Mouse (Mus musculus): ENCODE measurements around the gene Trmo. TPM values are rescaled to one million over a fixed set of nuclear protein-coding genes. Genes with fewer than 3 reads are reported as not detected.
A peak's percentile ranks its signal among the peaks of the same experiment; 100 is the strongest.

Gene Trmo
- 1 to 10 TPM; 4.2 to 4.7 TPM for total RNA-seq (2021)

DNA sequence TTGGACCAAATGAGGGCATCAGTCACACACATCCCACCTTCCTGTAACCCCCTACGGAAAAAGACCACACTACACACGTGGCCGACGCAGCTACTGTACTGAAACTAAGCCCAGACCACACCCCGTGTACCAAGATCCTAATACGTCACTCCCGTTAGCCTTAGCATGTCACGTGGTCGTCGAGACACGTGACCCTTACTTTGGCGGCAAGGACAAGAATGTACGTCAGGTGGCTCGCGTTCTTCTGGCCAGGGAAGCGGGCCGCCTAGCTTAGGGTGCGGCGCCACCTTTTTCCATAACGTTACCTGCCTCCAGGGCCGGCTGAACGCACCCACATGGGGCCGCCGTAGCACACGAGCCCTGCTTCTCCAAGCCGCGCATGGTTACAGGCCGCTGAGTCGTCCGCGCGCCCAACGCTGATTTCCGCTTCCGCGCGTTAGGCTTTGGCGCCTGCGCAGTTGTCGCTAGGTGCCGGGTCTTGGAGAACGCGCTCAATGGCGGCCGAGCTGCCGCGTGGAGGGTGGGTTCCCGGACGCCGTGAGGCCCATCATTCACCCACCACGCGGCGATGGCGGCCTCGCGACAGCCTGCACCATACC is at the start of gene Trmo:
Gene Trmo (minus strand): TSS at position 425 of the 599 bp plus-strand sequence.
- peak; percentile 96 for DNase-seq
- intact Hi-C loops (cut with DNase I) = no loop called here

DNA sequence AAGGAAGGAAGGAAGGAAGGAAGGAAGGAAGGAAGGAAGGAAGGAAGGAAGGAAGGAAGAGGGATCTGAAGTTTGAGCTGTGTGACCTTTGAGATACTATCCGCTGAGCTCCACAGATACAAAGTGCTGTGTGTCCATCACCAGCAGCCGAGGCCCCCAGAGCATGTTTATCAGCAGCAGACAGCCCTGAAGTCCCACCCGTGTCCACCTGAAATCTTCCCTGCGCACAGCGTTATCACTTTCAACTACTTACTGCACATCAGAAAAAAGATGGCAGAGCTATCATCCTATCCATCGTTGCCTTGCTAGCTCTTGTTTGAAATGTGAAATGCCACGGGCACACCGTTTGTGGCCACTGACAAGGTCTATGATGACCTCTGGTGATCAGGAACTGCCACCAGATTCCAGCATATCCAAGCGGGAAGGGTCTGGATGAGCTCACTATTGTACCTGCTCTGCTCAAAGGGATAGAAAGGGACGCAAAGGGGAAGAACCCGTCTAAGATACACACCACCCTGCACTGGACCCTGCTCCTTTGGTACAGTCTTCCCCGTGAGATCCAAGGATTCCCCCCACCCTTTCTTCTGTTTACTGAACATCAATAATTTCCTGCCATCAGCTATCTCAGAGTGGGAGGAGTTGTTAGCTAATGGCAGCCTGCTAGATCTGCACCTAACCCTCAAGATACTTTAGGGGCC is 43.3 kb upstream of the Trmo start:
- intact Hi-C loops (cut with DNase I) = no loop called here
- no peak for DNase-seq

DNA sequence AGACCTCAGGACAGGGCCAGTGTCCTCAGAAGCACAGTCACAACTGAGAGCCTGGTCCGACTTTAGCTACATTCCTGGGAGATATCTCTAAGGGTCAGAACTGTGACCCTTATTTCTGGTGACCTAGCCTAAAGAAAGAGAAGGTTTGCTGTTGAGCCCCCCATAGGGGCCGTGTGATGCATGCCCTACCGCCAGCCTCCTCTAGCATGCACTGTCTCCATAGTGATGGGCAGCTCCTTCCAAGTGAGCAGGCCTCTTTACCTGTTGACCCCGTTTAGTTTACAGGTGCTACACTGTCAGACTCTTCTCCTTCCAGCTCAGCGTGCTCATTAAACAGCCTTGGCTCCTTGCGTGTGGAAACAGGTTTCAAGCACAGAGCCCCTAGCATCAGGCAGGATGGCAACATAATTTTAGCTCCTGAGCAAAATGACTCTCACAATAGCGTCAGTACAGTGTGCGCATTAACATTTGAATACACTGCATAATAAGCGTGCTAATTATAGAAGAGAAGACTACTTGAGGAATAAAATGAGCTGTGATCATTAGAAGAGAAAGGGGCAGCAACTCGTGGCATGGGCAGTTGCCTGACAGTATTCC is 39.8 kb upstream of the Trmo start:
- intact Hi-C loops (cut with DNase I) = no loop called here
- DNase-seq = no peak

- DNase-seq = no peak
- intact Hi-C loops (cut with DNase I) = no loop called here
Measured at GRCm38 (mm10) chr4:46422625-46423024, 33.4 kb upstream of the Trmo start.

DNA sequence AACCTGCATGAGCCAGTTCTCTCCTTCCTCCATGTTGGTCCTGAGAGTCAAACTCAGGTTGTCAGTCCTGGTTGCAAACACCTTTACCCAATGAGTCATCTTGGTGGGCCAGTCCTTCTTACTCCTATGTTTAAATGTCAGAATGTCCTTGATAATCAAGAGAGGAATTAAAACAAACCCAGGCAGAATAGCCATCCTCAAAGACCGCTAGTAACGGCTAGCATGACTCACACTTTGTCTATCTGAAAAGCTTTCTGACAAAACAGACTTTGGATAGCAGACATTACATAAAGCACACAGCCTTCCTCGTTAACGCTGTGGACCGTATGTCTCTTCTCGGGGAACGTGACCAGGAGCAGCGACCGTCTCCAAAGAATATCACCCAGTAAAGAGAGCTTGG is 29.6 kb upstream of the Trmo start:
- intact Hi-C loops (cut with DNase I) = no loop called here
- no peak for DNase-seq

DNA sequence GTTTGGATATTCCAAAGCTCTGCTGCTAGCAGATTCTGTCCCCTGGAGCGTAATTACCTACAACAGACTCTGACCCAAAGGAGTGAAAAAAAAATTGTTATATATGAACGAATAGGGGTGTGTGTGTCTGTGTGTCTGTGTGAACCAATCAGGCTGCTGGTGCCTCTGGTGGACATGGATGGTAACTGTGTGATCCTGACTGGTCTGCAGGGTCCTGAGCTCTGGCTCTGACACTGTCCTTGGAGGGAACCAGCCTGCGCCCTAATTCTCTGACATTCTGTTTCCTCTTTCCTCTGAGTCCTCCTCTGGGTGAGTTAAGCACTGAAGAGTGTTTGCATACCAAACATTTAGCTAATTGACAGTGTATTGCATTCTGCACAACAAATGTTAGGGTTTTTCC is 28.3 kb upstream of the Trmo start:
- intact Hi-C loops (cut with DNase I) = no loop called here
- DNase-seq = peak; percentile 6 to 15

GRCm38 (mm10) chr4:46413406-46413805 is 24.2 kb upstream of the Trmo start, which contains the start of gene Hemgn:
Hemgn (minus strand) TSS chr4:46413506.
- no peak for DNase-seq
- intact Hi-C loops (cut with DNase I) = no loop called here

DNA sequence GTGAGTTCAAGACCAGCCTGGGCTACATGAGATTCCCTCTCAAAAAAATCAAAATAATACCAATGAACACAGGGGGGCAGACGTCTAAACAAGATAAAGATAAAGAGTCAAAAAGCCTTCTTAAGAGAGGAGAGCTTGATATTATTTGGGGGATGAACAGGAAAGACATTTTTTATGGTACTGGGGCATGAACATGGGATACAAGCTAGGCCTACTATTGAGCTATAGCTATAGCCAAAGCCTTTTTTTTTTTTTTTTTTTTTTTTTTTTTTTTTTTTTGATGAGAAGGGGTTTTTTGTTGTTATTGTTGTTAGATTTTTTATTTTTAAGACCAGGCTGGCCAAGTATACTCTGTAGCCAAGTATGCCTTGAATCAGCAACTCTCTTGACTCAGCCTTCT is 22.9 kb upstream of the Trmo start:
- DNase-seq = no peak
- intact Hi-C loops (cut with DNase I) = no loop called here

- DNase-seq = peak; percentile 5 to 8
- intact Hi-C loops (cut with DNase I) = no loop called here
Measured at GRCm38 (mm10) chr4:46411489-46411888, 22.3 kb upstream of the Trmo start.

GRCm38 (mm10) chr4:46410677-46411076 is 21.4 kb upstream of the Trmo start:
- no peak for DNase-seq
- intact Hi-C loops (cut with DNase I) = no loop called here

DNA sequence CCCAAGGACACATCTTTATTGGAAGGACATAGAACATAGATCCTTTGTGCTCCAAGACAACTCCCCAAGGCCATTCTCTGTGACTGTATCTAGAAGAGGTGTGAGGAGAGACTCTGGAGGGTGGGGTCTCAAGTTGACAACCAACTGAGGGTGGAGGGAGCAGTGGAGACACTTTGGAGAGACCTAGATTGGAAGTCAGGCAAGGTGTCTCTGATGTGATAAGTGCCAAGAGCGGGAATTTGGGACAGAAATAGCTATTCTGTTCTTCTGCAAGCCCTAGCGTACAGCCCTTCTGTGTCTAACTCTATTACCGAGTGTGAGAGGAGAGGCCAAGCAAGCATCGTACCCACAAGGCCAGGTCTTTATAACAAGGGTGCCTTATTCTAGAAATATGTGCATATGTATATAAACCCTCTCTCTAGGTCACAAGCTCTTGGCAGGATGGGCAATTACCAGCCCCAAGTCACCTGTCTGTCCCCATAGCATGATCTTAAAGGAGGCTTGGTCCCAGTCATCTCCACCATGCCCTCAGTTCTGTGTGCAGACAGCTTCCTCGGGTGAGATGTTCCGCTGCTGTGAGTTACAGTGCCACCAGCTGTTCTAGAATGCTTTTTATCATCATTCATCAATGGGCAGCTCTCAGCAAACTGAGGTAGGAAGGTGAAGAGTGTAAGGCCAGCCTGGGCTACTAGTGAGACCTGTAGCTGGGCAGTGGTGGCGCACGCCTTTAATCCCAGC is 17.9 kb upstream of the Trmo start:
- no peak for DNase-seq
- intact Hi-C loops (cut with DNase I) = no loop called here

DNA sequence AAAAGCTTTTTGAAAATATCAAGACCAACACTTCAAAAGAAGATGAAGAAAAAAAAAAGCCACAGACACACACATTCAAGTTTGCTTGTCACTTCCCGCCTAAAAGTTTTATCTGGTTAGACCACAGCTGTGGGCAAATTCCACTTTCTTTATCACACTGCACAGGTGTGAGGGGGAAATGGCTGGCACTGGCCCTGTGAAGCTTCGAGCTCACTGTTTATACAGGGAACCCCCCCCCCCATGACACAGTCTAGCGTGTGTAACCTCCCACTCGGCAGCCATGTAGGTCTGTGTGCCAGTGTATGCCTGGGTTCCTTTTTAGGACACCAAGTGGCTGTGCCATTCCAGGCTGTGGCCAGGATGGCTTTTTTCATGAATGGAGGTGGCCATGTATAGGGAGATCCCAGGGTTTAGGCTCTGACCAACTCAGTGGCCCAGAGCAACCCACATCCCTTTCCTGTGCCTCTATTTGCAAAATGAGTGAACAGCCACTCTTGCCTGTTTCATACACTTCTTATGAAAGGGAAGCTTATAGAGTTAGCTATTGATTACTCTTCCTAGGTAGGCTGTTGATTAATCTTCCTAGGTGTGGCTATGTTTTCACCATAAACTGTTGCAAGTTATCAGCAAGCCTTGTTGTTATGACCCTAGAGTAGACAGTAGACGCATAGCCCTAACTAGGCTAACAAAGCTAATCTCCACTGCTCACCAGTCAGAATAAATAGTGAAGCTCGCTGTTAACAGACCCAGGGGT is 15.0 kb upstream of the Trmo start:
- intact Hi-C loops (cut with DNase I) = no loop called here
- no peak for DNase-seq

DNA sequence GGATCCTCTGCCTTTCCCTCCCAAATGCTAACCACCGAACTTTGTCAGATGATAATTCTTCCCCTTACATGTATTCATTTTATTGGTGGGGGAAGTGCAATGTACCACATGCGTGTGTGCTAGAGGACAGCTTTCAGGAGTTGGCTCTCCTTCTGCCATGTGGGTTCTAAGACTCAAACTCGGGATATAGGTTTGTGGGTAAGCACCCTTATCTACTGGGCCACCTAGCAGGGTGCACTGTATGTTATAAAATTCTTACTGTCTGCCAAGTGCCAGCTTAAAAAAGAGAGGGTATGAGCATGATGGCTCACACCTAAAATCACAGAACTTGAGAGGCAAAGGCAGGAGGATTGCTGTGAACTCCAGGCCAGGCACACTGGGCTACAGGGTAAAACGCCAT is 9.6 kb upstream of the Trmo start:
- DNase-seq = no peak
- intact Hi-C loops (cut with DNase I) = no loop called here

- intact Hi-C loops (cut with DNase I) = no loop called here
- no peak for DNase-seq
Measured at GRCm38 (mm10) chr4:46395736-46396135, 6.5 kb upstream of the Trmo start.

GRCm38 (mm10) chr4:46394388-46394787 is 5.2 kb upstream of the Trmo start:
- intact Hi-C loops (cut with DNase I) = no loop called here
- no peak for DNase-seq

- intact Hi-C loops (cut with DNase I) = loop anchor here (1.0 kb wide), 1 partner anchor 62 kb away; no protein-coding TSS in a partner anchor
- DNase-seq = peak; percentile 86 to 90
Measured at GRCm38 (mm10) chr4:46390390-46390970, 1.2 kb upstream of the Trmo start.

- no peak for DNase-seq
Measured at GRCm38 (mm10) chr4:46389612-46390341, 540 bp upstream of the Trmo start.

DNA sequence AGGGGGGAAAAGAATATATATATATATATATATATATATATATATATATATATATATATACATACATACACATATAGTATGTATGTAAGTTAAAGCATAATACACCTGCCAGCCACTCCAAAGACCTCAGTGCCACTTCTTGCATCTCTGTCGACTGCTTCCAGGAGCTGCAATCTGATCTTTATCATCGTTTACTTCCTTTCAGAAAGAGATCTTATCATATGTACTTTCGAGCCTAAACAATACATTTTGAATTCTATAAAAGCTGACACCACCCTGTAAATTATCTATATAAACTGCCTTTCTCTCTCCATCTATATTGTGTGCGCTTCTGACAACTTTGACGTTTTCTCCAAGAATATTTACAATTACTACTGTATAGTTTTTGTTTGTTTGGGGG is 681 bp downstream of the Trmo start:
- intact Hi-C loops (cut with DNase I) = no loop called here
- DNase-seq = no peak

More at GRCm38 (mm10) chr4:46389612-46390341, 540 bp upstream of the Trmo start:
- intact Hi-C loops (cut with DNase I) = loop anchor here (1.0 kb wide), 1 partner anchor 63 kb away; no protein-coding TSS in a partner anchor

- intact Hi-C loops (cut with DNase I) = loop anchor here (2.0 kb wide), 1 partner anchor 172 kb away; no protein-coding TSS in a partner anchor
- DNase-seq = peak; percentile 86 to 89
Measured at GRCm38 (mm10) chr4:46374869-46375368, 14.3 kb downstream of the Trmo start.

All from heart, postnatal 10 days (tissue).